Mouse (Mus musculus): ENCODE measurements around the gene Abtb2.

Gene Abtb2

GRCm38 (mm10) chr2:103685581-103685980, 119.5 kb downstream of the Abtb2 start:
- no peak for DNase-seq (ENCODE audit: low read depth, low spot score)

DNA sequence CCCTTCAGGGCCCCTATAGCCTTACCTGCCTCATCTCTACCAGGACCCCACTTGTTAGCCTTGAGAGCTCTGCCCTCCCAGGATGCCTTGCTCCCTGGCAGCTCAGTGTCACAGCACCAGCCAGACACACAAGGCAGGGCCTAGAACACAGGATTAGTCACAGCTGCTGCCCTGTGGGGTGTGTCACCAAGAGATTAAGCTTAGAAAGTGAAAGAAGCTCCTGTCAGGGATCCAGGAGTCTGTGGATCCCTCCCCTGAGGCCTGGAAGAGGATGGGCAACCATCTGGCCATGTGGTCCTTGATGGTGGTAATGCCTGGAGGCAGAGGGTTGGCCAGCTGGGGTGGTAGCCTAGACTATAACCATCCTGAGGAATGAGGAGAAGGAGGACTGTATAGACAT, 121.0 kb downstream of the Abtb2 start:
- DNase-seq (ENCODE audit: low read depth, low spot score), result peak; percentile 33

GRCm38 (mm10) chr2:103687888-103688287, 121.8 kb downstream of the Abtb2 start:
- no peak for DNase-seq (ENCODE audit: low read depth, low spot score)

DNA sequence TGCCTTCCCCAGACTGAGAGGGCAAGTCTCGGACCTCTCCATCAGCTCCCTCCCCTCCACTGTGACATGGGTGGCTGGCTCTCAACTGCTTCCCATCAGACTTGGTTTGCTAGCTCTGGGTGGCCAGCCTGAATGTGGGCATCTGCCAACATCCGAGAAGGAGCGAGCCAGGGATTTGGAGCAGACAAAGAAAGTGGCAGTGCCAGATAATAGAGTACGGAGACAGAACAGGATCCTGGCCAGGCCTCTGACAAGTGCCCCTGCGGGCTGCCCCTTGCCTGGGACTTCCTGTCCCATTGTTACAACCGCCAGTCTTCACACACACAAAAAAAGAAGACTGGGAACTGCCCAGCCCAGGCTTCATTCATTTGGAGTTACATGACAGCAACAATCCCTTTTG, 124.3 kb downstream of the Abtb2 start:
- no peak for DNase-seq (ENCODE audit: low read depth, low spot score)

GRCm38 (mm10) chr2:103690828-103691227, 124.7 kb downstream of the Abtb2 start:
- DNase-seq (ENCODE audit: low read depth, low spot score), result no peak

DNA sequence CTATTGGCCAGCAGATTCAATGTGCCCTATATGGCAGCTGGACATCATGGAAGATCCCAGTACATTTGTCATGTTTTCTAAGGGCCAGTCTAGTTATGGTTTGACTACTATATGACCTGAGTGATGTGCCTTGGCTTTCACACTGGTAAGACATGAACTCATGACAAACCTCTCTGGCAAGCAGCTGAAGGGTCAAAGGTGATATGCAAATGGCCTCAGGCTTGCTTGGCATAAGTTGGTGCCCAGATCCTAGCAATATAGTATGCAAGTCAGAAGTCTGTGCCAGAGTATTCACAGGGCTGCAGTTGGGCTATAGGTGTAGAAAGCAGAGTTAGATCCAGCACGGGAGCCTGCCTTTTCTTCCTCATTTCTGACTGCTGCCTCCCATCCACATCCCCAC, 125.2 kb downstream of the Abtb2 start:
- no peak for DNase-seq (ENCODE audit: low read depth, low spot score)

DNA sequence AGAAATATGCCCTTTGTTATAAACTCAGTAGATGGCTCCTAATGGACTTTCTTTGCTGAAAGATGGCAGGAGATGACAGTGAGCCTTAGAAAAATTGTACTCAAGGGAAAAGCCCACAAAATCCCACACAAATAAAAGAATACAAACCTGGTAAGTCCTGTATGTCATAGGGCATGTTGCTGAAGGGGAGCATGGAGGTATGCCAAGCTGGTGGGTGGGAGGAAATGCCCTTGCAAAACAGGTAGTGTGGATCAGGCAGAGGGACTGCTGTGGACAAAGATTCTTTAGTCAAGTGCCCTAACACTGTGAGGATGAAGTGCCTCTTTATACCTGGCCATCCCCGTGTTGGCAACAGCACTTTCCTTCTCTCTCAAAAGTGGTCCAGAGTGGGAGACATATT, 126.7 kb downstream of the Abtb2 start:
- no peak for DNase-seq (ENCODE audit: low read depth, low spot score)

DNA sequence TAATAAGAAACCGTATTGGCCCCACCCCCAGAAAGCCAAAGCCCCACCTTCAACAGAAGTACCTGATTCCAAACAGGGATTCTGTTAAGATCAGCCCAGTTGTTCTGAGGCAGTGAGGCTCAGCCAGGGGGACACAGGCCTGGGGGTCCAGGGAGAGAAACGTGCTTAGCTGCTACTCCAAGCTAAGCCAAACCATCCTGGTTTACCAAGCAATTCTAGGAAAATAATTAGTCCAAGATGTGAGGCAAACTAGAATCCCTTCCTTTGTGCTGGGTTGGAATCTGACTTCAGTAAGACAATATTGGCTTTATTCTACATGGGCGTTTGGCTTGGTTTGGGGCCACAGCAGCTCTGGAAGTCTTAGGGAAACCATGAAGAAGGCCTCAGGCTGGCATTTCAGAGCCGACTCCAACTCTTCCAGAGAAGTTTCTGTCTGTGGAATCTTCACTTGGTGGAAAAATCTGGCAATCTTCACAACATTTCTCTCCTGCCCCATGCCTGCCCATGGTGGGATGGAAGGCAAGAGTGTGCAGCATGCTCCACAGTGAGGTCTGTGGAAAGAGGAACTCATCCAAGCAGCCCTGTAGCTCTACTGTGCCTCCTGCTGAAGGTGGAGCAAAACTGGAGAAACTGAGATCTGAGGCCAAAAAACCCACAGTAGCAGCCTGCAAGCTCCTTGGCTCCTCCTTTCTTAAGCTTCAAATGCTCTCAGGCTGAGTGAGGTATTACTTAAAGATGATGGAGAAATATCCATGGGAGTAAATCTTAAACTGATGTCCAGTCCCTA, 128.9 kb downstream of the Abtb2 start:
- DNase-seq (ENCODE audit: low read depth, low spot score), result no peak

DNA sequence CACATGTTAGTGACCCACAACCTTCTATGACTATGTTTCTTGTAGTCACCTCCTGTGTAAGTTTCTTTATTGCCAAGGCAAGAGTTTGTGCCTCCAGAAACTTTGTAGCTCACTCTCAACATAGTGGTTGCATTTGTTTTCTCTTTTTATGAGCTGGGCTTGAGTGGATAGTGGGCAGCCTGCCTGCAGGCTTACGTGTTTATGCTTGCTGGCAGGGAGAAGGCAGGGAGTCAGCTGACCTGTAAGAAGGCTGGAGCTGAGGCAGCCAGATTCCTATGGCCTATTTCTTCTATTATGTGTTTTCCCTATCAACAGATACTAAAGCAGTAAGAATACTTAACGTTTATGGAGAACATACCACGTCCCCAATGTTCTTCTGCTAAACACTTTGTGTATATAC, 130.1 kb downstream of the Abtb2 start:
- DNase-seq (ENCODE audit: low read depth, low spot score), result no peak

- DNase-seq (ENCODE audit: low read depth, low spot score), result no peak
Measured at GRCm38 (mm10) chr2:103700514-103700913, 134.4 kb downstream of the Abtb2 start.

GRCm38 (mm10) chr2:103703336-103703735, 137.2 kb downstream of the Abtb2 start:
- DNase-seq (ENCODE audit: low read depth, low spot score), result no peak

DNA sequence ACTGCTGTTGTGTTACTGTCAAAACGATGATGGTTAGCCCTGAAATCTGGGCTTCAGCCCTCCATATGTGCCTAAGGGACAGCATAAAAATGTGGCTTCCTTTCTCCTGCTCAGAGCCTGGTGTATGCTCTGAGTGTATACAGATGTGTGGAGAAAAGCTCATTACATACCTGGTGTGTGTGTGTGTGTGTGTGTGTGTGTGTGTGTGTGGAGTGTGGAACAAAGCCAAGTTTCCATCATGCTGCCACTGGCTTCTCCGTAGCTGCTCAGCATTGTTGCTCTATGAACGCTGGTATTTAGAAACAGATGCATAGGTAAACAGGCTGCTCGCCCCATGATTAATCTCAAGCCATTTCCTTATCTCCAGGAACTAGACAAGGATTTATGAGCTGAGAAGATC, 137.8 kb downstream of the Abtb2 start:
- no peak for DNase-seq (ENCODE audit: low read depth, low spot score)

- no peak for DNase-seq (ENCODE audit: low read depth, low spot score)
Measured at GRCm38 (mm10) chr2:103705826-103706225, 139.7 kb downstream of the Abtb2 start.

DNA sequence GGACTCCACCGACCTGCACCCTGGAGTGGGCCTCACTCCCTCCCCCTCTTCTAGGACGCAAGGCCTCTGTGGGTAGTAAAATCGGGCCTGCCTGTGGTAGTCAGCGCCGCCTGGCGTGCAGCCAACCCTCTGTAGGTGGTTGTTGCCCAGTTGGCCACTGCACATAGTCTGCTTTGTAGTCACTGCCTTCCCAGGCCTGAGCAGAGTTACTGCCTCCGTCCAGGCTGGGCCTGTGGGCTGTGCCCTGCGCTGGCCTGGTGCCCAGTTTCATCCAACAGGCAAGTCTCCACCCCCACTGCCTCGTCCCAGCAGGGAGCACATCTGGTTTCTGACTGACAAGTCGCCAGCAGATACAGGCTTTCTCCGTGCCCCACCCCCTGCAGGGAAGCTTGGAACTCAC, 140.1 kb downstream of the Abtb2 start:
- no peak for DNase-seq (ENCODE audit: low read depth, low spot score)

GRCm38 (mm10) chr2:103707056-103707776, 141.1 kb downstream of the Abtb2 start:
- no peak for DNase-seq (ENCODE audit: low read depth, low spot score)

DNA sequence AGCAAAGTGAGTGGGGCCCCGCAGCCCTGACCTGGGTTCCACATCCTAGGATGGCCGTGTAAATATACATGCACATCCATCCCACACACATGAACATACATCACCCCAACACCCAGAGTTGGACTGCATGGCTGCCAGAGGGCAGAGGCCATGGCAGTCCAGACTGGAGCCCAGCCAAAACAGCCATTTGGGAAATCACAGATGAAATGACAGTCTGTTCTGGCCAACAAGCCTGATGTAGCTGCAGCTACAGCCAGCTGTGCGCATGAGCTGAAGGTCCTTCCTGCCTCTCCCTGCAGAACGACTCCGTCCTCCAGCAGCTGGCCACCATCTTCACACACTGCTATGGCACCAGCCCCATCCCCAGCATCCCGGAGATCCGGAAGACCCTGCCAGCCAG, 144.7 kb downstream of the Abtb2 start:
- no peak for DNase-seq (ENCODE audit: low read depth, low spot score)

- DNase-seq (ENCODE audit: low read depth, low spot score), result no peak
Measured at GRCm38 (mm10) chr2:103713831-103714230, 147.7 kb downstream of the Abtb2 start.

GRCm38 (mm10) chr2:103714412-103714811, 148.3 kb downstream of the Abtb2 start:
- no peak for DNase-seq (ENCODE audit: low read depth, low spot score)

GRCm38 (mm10) chr2:103718594-103719291, 152.6 kb downstream of the Abtb2 start:
- DNase-seq (ENCODE audit: low read depth, low spot score), result peak; percentile 40

DNA sequence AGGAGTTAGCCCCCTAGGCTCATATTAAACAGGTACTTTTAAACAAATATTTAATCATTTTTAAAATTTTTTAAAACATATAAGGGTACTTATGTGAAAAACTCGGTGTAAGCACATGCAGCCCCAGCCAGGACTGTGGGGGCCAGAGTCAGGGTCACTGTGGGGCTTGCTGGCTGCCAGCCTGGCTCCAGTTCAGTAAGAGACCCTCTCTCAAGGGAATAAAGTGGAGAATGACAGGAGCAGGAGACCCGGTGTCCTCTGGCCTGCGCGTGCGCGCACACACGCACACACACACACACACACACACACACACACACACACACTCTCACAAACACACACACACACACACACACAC, 153.2 kb downstream of the Abtb2 start:
- DNase-seq (ENCODE audit: low read depth, low spot score), result no peak

DNA sequence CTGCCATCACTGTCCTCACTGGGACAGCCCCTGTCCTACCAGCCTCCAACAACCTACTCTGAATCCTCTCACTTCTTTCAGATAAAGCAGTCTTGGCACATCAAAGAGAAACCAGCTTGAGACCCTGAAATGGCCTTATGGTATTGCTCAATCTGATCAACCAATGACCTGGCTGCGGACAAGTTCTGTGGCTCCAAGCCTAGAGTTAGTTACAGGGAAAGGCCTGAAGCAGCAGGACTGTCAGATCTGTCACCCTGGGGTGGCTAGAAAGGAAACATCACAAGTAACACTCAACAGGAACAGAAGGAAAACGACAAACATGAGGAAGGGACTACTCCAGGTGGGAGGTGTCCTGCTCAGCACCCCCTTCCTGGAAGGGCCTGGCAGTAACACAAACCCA, 158.4 kb downstream of the Abtb2 start:
- no peak for DNase-seq (ENCODE audit: low read depth, low spot score)

DNA sequence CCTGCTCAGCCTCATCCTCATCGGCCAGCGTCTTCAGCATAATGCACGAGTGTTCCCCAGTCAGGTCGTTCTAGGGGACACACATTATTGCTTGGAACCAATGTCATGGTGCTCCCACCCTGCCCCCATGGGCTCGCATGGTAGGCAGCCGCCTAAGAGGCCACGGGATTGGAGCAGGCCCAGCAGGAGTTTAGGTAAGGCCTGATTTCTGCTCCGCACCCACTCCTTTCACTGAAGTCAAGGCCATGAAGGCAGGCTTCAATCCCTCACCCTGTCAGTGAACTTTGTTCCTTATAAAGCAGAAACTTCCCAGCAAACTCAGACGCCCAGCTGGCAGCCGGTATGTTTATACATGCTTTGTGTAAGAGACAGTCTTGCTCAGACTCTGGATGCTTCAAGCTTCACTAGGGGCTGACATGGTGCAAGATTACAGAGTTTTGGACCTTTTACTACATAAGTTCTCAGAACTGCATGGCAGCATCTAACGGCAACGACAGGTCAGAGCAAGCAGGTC, 162.0 kb downstream of the Abtb2 start:
- no peak for DNase-seq (ENCODE audit: low read depth, low spot score)
